Mouse (Mus musculus): ENCODE results near the gene Cyth1. TPM values are rescaled to one million over a fixed set of nuclear protein-coding genes. Genes with fewer than 3 reads are reported as not detected.

Gene Cyth1
- total and polyA plus RNA-seq, 3 experiments = 49.7 to 108 (median 79.7) TPM

DNA sequence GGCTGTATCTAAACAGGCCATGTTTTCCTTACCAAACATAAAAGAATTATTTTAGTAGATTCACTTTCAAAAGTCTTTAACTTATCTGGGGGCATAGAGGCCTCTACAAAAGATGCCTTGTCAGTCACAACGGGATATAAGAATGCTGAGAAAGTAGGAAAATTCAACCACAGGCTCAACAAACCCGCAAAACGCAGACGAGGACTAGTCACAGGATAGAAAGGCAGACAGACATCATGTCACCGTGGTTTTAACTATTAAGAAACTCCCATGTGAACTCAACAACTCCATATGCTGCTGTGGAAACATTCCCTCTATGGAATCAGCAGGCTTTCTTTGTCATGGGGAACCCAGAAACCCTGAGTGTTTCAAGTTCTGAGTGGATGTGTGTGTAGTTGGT is 18.5 kb downstream of the Cyth1 start:
- Histone ChIP-seq H3K27ac (ENCODE audit: insufficient read depth, low read depth) (no peak overlapping the region), H3K27me3 (replicated peaks) (no peaks in the 10 kb centered on the region), H3K9me3 (replicated peaks; ENCODE audit: low read length) (peaks cover 10% of the 10 kb centered on the region), H3K36me3 (replicated peaks in 1 of 2; ENCODE audit: control insufficient read depth in 1 of 2, insufficient read depth in 1 of 2, low read length in 1 of 2) (peaks cover 0 to 44% of the 10 kb centered on the region in 2 experiments), H3K79me2 (replicated peaks; ENCODE audit: control insufficient read depth, extremely low read depth, insufficient read depth, poor library complexity, severe bottlenecking) (peaks cover 9% of the 10 kb centered on the region), H3K9ac (ENCODE audit: insufficient read depth, low read depth) (no peak overlapping the region), H3K4me1 (ENCODE audit: control insufficient read depth in 1 of 2, insufficient read depth in 2 of 2) (peaks cover 15 to 85% of the 10 kb centered on the region in 2 experiments), H3K4me2 (ENCODE audit: insufficient read depth, low read depth, poor library complexity, severe bottlenecking) (no peak overlapping the region), H3K4me3 (replicated peaks in 1 of 3; ENCODE audit: low read depth in 2 of 3, low read length in 2 of 3, poor library complexity in 1 of 3) (no peak overlapping the region)
- in situ Hi-C loops (cut with MboI; ENCODE audit: low pct_ligation_motif_present, low pct_unique_long_range_greater_than_20kb, low sequenced_read_pairs) = no loop called here
- TF ChIP-seq ZC3H11A (IDR thresholded peaks at IDR 0.05; ENCODE audit: low read depth, low read length) = no peak
- TF ChIP-seq RCOR1 (conservative IDR thresholded peaks at IDR 0.05; ENCODE audit: low read depth, low read length) = no peak
- TF ChIP-seq RAD21 (IDR thresholded peaks at IDR 0.05; ENCODE audit: low read depth, low read length) = no peak
- TF ChIP-seq POLR2AphosphoS2 (IDR thresholded peaks at IDR 0.05; ENCODE audit: low read depth, low read length) = no peak
- no peak for TF ChIP-seq ZNF384 (IDR thresholded peaks at IDR 0.05; ENCODE audit: low read depth, low read length)
- TF ChIP-seq NRF1 (IDR thresholded peaks at IDR 0.05; ENCODE audit: low read depth, low read length) = no peak
- TF ChIP-seq E2F4 (IDR thresholded peaks at IDR 0.05; ENCODE audit: insufficient replicate concordance, low read depth, low read length) = no peak
- no peak for TF ChIP-seq BHLHE40 (IDR thresholded peaks at IDR 0.05; ENCODE audit: low read depth, low read length)
- TF ChIP-seq CHD2 (IDR thresholded peaks at IDR 0.05; ENCODE audit: low read length) = no peak
- TF ChIP-seq ELF1 (IDR thresholded peaks at IDR 0.05; ENCODE audit: low read depth, low read length) = no peak
- no peak for TF ChIP-seq CTCF (conservative IDR thresholded peaks at IDR 0.05 in 1 of 2, IDR thresholded peaks at IDR 0.05 in 1 of 2; ENCODE audit: low read depth in 2 of 2, low read length in 2 of 2)
- TF ChIP-seq GABPA (IDR thresholded peaks at IDR 0.05; ENCODE audit: insufficient replicate concordance, low read depth, low read length) = no peak
- no peak for TF ChIP-seq PAX5 (IDR thresholded peaks at IDR 0.05; ENCODE audit: low read length)
- no peak for TF ChIP-seq ZMIZ1 (IDR thresholded peaks at IDR 0.05; ENCODE audit: low read depth, low read length)
- TF ChIP-seq EP300 (IDR thresholded peaks at IDR 0.05; ENCODE audit: low read length) = no peak
- no peak for TF ChIP-seq KAT2A (IDR thresholded peaks at IDR 0.05; ENCODE audit: insufficient replicate concordance, low read length)
- DNase-seq (ENCODE audit: extremely low read depth) = no peak
- dilution Hi-C loops (cut with MboI; ENCODE audit: extremely low pct_ligation_motif_present, extremely low pct_unique_long_range_greater_than_20kb, low sequenced_read_pairs) = no loop called here

GRCm38 (mm10) chr11:118227650-118228049 is 20.7 kb downstream of the Cyth1 start:
- TF ChIP-seq CHD2 (IDR thresholded peaks at IDR 0.05; ENCODE audit: low read length) (no peak), ZMIZ1 (IDR thresholded peaks at IDR 0.05; ENCODE audit: low read depth, low read length) (no peak), TBP (conservative IDR thresholded peaks at IDR 0.05; ENCODE audit: low read depth, low read length) (no peak), BHLHE40 (IDR thresholded peaks at IDR 0.05; ENCODE audit: low read depth, low read length) (no peak), EP300 (IDR thresholded peaks at IDR 0.05; ENCODE audit: low read length) (no peak), GABPA (IDR thresholded peaks at IDR 0.05; ENCODE audit: insufficient replicate concordance, low read depth, low read length) (no peak), SIN3A (IDR thresholded peaks at IDR 0.05; ENCODE audit: low read length) (no peak), RCOR1 (conservative IDR thresholded peaks at IDR 0.05; ENCODE audit: low read depth, low read length) (no peak), E2F4 (IDR thresholded peaks at IDR 0.05; ENCODE audit: insufficient replicate concordance, low read depth, low read length) (no peak), ELF1 (IDR thresholded peaks at IDR 0.05; ENCODE audit: low read depth, low read length) (no peak), POLR2A (IDR thresholded peaks at IDR 0.05; ENCODE audit: low read depth, low read length) (no peak), NRF1 (IDR thresholded peaks at IDR 0.05; ENCODE audit: low read depth, low read length) (no peak), ZKSCAN1 (IDR thresholded peaks at IDR 0.05; ENCODE audit: borderline replicate concordance, low read depth, low read length) (no peak), IRF4 (IDR thresholded peaks at IDR 0.05; ENCODE audit: low read depth, low read length) (no peak), JUND (conservative IDR thresholded peaks at IDR 0.05; ENCODE audit: low read depth, low read length) (no peak), USF2 (conservative IDR thresholded peaks at IDR 0.05; ENCODE audit: low read depth, low read length) (no peak), ZC3H11A (IDR thresholded peaks at IDR 0.05; ENCODE audit: low read depth, low read length) (no peak), NELFE (IDR thresholded peaks at IDR 0.05; ENCODE audit: low read depth, low read length) (no peak)

More at GRCm38 (mm10) chr11:118227650-118228049, 20.7 kb downstream of the Cyth1 start:
- Histone ChIP-seq H3K79me2 (replicated peaks; ENCODE audit: control insufficient read depth, extremely low read depth, insufficient read depth, poor library complexity, severe bottlenecking) (peaks cover 9% of the 10 kb centered on the region), H3K4me1 (ENCODE audit: control insufficient read depth in 1 of 2, insufficient read depth in 2 of 2) (peaks cover 9 to 83% of the 10 kb centered on the region in 2 experiments), H3K27ac (ENCODE audit: insufficient read depth, low read depth) (no peak overlapping the region), H3K9me3 (replicated peaks; ENCODE audit: low read length) (peaks cover 10% of the 10 kb centered on the region), H3K4me3 (replicated peaks in 1 of 3; ENCODE audit: low read depth in 2 of 3, low read length in 2 of 3, poor library complexity in 1 of 3) (no peak overlapping the region), H3K9ac (ENCODE audit: insufficient read depth, low read depth) (no peak overlapping the region), H3K36me3 (replicated peaks in 1 of 2; ENCODE audit: control insufficient read depth in 1 of 2, insufficient read depth in 1 of 2, low read length in 1 of 2) (peaks cover 0 to 52% of the 10 kb centered on the region in 2 experiments), H3K27me3 (replicated peaks) (no peaks in the 10 kb centered on the region), H3K4me2 (ENCODE audit: insufficient read depth, low read depth, poor library complexity, severe bottlenecking) (no peak overlapping the region)
- dilution Hi-C loops (cut with MboI; ENCODE audit: extremely low pct_ligation_motif_present, extremely low pct_unique_long_range_greater_than_20kb, low sequenced_read_pairs) = no loop called here
- in situ Hi-C loops (cut with MboI; ENCODE audit: low pct_ligation_motif_present, low pct_unique_long_range_greater_than_20kb, low sequenced_read_pairs) = no loop called here
- no peak for DNase-seq (ENCODE audit: extremely low read depth)
